Mouse (Mus musculus) G1E (cell line): Measurements from ENCODE around the gene Acta2. TPM values are rescaled to one million over a fixed set of nuclear protein-coding genes. Genes with fewer than 3 reads are reported as not detected.

Experiments
- ATAC-seq: 2 replicates; pipeline ENCODE4 v1.8.0; 2016; ENCODE audit warnings: mild to moderate bottlenecking; ENCODE audit not compliant: insufficient number of reproducible peaks, poor library complexity, low FRiP score, severe bottlenecking; ENCODE audit errors: extremely low read depth
- DNase-seq: peaks from one replicate; pipeline ENCODE4 v3.0.0; 2012; ENCODE audit warnings: low spot score
- H3K27me3 ChIP-seq: 2 replicates; pipeline ENCODE4 v1.6.1; 2012; ENCODE audit warnings: mild to moderate bottlenecking, low read length, inconsistent platforms; ENCODE audit not compliant: insufficient read depth
- H3K36me3 ChIP-seq: replicated peaks from 2 replicates; pipeline ENCODE3; 2012; ENCODE audit warnings: mild to moderate bottlenecking, inconsistent platforms
- H3K4me1 ChIP-seq: 2 replicates; pipeline ENCODE4 v1.6.1; 2012; ENCODE audit warnings: low read depth, low read length, inconsistent platforms, mixed read lengths; ENCODE audit not compliant: insufficient read depth
- H3K4me3 ChIP-seq: 2 replicates; pipeline ENCODE4 v1.5.1; 2012; ENCODE audit warnings: low read depth, mild to moderate bottlenecking, inconsistent platforms, low read length, moderate library complexity, mixed read lengths
- H3K9me3 ChIP-seq: replicated peaks from 2 replicates; pipeline ENCODE4 v1.6.1; 2012; ENCODE audit warnings: inconsistent platforms
- CTCF ChIP-seq: IDR thresholded peaks from 2 replicates; pipeline ENCODE4 v1.5.1; 2012; ENCODE audit warnings: low read depth, low read length, inconsistent platforms, mixed read lengths
- GATA1 ChIP-seq: IDR thresholded peaks from 2 replicates; pipeline ENCODE4 v1.6.1; 2012; ENCODE audit warnings: borderline replicate concordance, low read length, inconsistent platforms, mixed read lengths
- GATA2 ChIP-seq: IDR thresholded peaks from 2 replicates; pipeline ENCODE4 v1.6.1; 2012; ENCODE audit warnings: low read depth, low read length, inconsistent platforms, borderline replicate concordance
- POLR2AphosphoS5 ChIP-seq: IDR thresholded peaks from 2 replicates; pipeline ENCODE4 v1.6.1; 2012; ENCODE audit warnings: low read depth, low read length, inconsistent platforms; ENCODE audit not compliant: insufficient replicate concordance
- TAL1 ChIP-seq: conservative IDR thresholded peaks from 2 replicates; pipeline ENCODE4 v1.6.1; 2012; ENCODE audit warnings: low read depth, low read length, inconsistent platforms, mixed read lengths
- polyA plus RNA-seq: library from polyadenylated mRNA; stranded (reverse); fragments of >175 nt; gene quantifications from 2 replicates; pipeline ENCODE4 v1.2.3, GENCODE M21; 2012
- total RNA-seq, 2 experiments: library from RNA; stranded (forward) in 1 of 2; stranded (reverse) in 1 of 2; fragments of 200-1000 nt in 1 of 2; fragments of >200 nt in 1 of 2; fragmentation: Nextera tagmentation in 1 of 2; gene quantifications; 2 replicates each; pipeline ENCODE4 v1.2.3; 2014 to 2017

Gene Acta2
- total and polyA plus RNA-seq, 3 experiments: not detected

DNA sequence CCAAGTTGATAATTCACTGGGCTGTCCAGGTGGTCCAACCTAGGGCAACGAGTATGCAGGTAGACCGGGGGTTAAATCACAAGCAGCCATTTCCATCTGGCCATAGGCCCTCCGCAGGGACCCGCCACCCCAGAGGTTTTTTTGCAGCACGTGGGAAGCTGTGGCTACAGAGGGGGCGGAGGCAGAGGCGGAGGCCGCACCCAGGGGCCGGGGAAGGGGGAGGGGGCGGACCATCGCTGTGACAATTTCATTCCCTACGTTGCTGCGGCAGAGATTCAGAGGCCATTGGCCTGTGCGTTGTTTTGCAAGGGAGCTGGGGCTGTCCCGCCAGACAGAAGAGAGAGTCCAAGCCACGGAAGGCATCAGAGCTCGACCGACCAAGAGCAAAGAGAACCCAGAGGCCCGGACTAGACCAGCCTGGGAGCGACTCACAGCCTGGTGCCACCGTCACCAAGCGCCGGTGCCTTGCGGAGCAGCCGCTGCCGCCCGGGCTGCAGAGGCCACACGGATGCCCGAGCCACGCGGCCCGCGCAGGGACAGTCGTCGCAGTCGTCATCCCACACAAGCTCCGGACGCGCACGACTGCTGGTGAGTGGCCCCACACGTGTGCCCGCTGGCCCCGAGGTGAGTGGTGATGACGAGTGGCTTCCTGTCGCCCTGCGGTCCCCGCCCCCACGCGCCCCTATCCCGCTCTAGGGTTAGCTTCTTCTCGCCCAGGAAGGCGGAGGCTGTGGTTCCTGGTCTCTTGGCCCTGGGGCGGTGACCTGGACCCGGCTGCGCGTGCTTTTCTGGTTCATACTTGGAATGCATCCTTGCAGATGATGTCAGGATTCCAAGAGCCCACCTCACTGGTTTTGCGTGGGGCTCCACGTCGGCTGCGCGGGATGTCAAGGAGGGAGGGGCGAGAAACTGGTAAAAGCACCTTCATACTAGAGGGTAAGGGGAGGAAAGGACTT lies 63.1 kb downstream of the Acta2 start, which contains the start of gene Stambpl1:
TSS of gene Stambpl1 (plus strand) at position 222 of the 956 bp plus-strand sequence.
- Histone ChIP-seq H3K9me3 (peaks cover 4% of the 10 kb centered on the region), H3K27me3 (no peaks in the 10 kb centered on the region), H3K4me3 (no peak within 1 kb of the TSS), H3K36me3 (no peaks in the 10 kb centered on the region), H3K4me1 (no peaks in the 10 kb centered on the region)
- ATAC-seq: no peak
- DNase-seq: no peak
- TF ChIP-seq TAL1: no peak
- TF ChIP-seq GATA2: no peak
- no peak for TF ChIP-seq POLR2AphosphoS5
- no peak for TF ChIP-seq GATA1
- no peak for TF ChIP-seq CTCF

DNA sequence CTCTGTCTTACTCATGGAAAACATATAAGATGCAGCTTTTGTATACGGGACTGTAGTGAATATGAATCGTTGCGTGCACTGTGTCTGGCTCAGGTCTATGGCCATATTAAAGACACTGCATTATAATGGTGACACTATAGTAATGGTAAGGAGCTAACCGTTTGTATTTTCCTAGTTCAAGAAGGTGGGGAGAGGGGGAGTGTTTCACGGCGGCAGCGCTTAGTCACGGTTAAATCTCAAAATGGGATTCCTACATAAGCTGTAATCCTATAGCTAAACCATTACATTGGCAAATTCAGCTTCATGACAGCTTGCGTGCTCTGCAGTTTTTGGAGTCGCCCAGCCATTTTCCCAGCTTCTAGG lies 63.8 kb downstream of the Acta2 start:
- Histone ChIP-seq H3K27me3 (no peaks in the 10 kb centered on the region), H3K9me3 (peaks cover 4% of the 10 kb centered on the region), H3K4me3 (no peak overlapping the region), H3K36me3 (no peaks in the 10 kb centered on the region), H3K4me1 (no peaks in the 10 kb centered on the region)
- ATAC-seq: no peak
- TF ChIP-seq POLR2AphosphoS5 (no peak), GATA2 (no peak), TAL1 (no peak), GATA1 (no peak), CTCF (no peak)
- DNase-seq: no peak

Other genes with a start within 250 kb of the Acta2 start
- gene Lipk, start 247.3 kb downstream of the Acta2 start, total RNA-seq (2014; fragmentation: Nextera tagmentation): not detected in 2 replicates
- gene Lipk, start 247.3 kb downstream of the Acta2 start, total RNA-seq (2017): 0.05 TPM in 1 of 2 replicates, not detected in the other
- gene Lipk, start 247.3 kb downstream of the Acta2 start, polyA plus RNA-seq: not detected in 2 replicates
- gene Lipn, start 188.2 kb downstream of the Acta2 start, total RNA-seq (2014; fragmentation: Nextera tagmentation): not detected in 2 replicates
- gene Lipn, start 188.2 kb downstream of the Acta2 start, total RNA-seq (2017): 0.12 TPM in 1 of 2 replicates, not detected in the other
- gene Lipn, start 188.2 kb downstream of the Acta2 start, polyA plus RNA-seq: not detected in 2 replicates
- not detected in 2 replicates for gene Lipm, start 154.7 kb downstream of the Acta2 start, total RNA-seq (2014; fragmentation: Nextera tagmentation)
- not detected in 2 replicates for gene Lipm, start 154.7 kb downstream of the Acta2 start, total RNA-seq (2017)
- gene Lipm, start 154.7 kb downstream of the Acta2 start, polyA plus RNA-seq: not detected in 2 replicates
- not detected in 2 replicates for gene Ankrd22, start 89.5 kb downstream of the Acta2 start, total RNA-seq (2014; fragmentation: Nextera tagmentation)
- 0.11 TPM in 1 of 2 replicates, not detected in the other for gene Ankrd22, start 89.5 kb downstream of the Acta2 start, total RNA-seq (2017)
- not detected in 2 replicates for gene Ankrd22, start 89.5 kb downstream of the Acta2 start, polyA plus RNA-seq
- not detected in 2 replicates for gene Stambpl1, start 63.4 kb downstream of the Acta2 start, total RNA-seq (2014; fragmentation: Nextera tagmentation)
- 0.06 and 0.44 TPM in 2 replicates for gene Stambpl1, start 63.4 kb downstream of the Acta2 start, total RNA-seq (2017)
- gene Stambpl1, start 63.4 kb downstream of the Acta2 start, polyA plus RNA-seq: not detected in 2 replicates
- not detected in 2 replicates for gene Fas, start 35.1 kb upstream of the Acta2 start, total RNA-seq (2014; fragmentation: Nextera tagmentation)
- gene Fas, start 35.1 kb upstream of the Acta2 start, total RNA-seq (2017): not detected in 2 replicates
- not detected in 2 replicates for gene Fas, start 35.1 kb upstream of the Acta2 start, polyA plus RNA-seq
- not detected in 2 replicates for gene Ch25h, start 219.6 kb upstream of the Acta2 start, total RNA-seq (2014; fragmentation: Nextera tagmentation)
- 0.11 TPM in 1 of 2 replicates, not detected in the other for gene Ch25h, start 219.6 kb upstream of the Acta2 start, total RNA-seq (2017)
- not detected in 2 replicates for gene Ch25h, start 219.6 kb upstream of the Acta2 start, polyA plus RNA-seq